Mouse (Mus musculus): ENCODE measurements around the gene Tal1.

Tal1 gene

GRCm38 (mm10) chr4:115071668-115072067, 15.4 kb downstream of the Tal1 start:
- DNase-seq (ENCODE audit: low spot score), result no peak

- DNase-seq (ENCODE audit: low spot score), result no peak
These were observed 18.6 kb downstream of the Tal1 start for GRCm38 (mm10) chr4:115074789-115075188.

- DNase-seq (ENCODE audit: low spot score), result no peak
These were observed 19.1 kb downstream of the Tal1 start for GRCm38 (mm10) chr4:115075204-115075915.

GRCm38 (mm10) chr4:115078892-115079820, 22.9 kb downstream of the Tal1 start:
- DNase-seq (ENCODE audit: low spot score), result no peak

GRCm38 (mm10) chr4:115079821-115080349, 23.7 kb downstream of the Tal1 start:
- DNase-seq (ENCODE audit: low spot score), result no peak

- no peak for DNase-seq (ENCODE audit: low spot score)
These were observed 26.8 kb downstream of the Tal1 start for GRCm38 (mm10) chr4:115083031-115083430.

- peak; percentile 69 for DNase-seq (ENCODE audit: low spot score)
These were observed 29.4 kb downstream of the Tal1 start for GRCm38 (mm10) chr4:115085522-115086095.

GRCm38 (mm10) chr4:115086257-115086656, 30.0 kb downstream of the Tal1 start:
- no peak for DNase-seq (ENCODE audit: low spot score)

GRCm38 (mm10) chr4:115086763-115087415, 30.7 kb downstream of the Tal1 start:
- DNase-seq (ENCODE audit: low spot score), result peak; percentile 29

- DNase-seq (ENCODE audit: low spot score), result peak; percentile 65
These were observed 32.5 kb downstream of the Tal1 start, which contains the start of gene Pdzk1ip1 for GRCm38 (mm10) chr4:115088611-115089338. TSS of gene Pdzk1ip1 (plus strand) at chr4:115088708.

GRCm38 (mm10) chr4:115090592-115090991, 34.4 kb downstream of the Tal1 start:
- no peak for DNase-seq (ENCODE audit: low spot score)

GRCm38 (mm10) chr4:115091806-115092205, 35.6 kb downstream of the Tal1 start:
- no peak for DNase-seq (ENCODE audit: low spot score)

- no peak for DNase-seq (ENCODE audit: low spot score)
These were observed 37.2 kb downstream of the Tal1 start for GRCm38 (mm10) chr4:115093331-115093864.

GRCm38 (mm10) chr4:115094056-115094455, 37.8 kb downstream of the Tal1 start:
- DNase-seq (ENCODE audit: low spot score), result no peak

GRCm38 (mm10) chr4:115095671-115096434, 39.6 kb downstream of the Tal1 start:
- peak; percentile 25 for DNase-seq (ENCODE audit: low spot score)

GRCm38 (mm10) chr4:115096435-115097145, 40.4 kb downstream of the Tal1 start:
- DNase-seq (ENCODE audit: low spot score), result no peak

GRCm38 (mm10) chr4:115097146-115097496, 40.9 kb downstream of the Tal1 start:
- no peak for DNase-seq (ENCODE audit: low spot score)

GRCm38 (mm10) chr4:115101682-115102081, 45.5 kb downstream of the Tal1 start:
- peak; percentile 45 for DNase-seq (ENCODE audit: low spot score)

- DNase-seq (ENCODE audit: low spot score), result no peak
These were observed 47.3 kb downstream of the Tal1 start for GRCm38 (mm10) chr4:115103510-115103909.

Measured in lung, postnatal 25 days (tissue).